Mouse (Mus musculus) hindlimb bud, embryonic 11.5 days (tissue): ENCODE measurements around the gene Slc6a3.

Experiments
- DNase-seq: peaks from one replicate; pipeline ENCODE4 v3.0.0-alpha.2; 2012; ENCODE audit warnings: low read depth, low spot score; ENCODE audit errors: extremely low spot score

Slc6a3 gene

GRCm38 (mm10) chr13:73536403-73536821 is at the start of gene Slc6a3:
Gene Slc6a3, plus strand, starts transcription at chr13:73536747.
- no peak for DNase-seq

DNA sequence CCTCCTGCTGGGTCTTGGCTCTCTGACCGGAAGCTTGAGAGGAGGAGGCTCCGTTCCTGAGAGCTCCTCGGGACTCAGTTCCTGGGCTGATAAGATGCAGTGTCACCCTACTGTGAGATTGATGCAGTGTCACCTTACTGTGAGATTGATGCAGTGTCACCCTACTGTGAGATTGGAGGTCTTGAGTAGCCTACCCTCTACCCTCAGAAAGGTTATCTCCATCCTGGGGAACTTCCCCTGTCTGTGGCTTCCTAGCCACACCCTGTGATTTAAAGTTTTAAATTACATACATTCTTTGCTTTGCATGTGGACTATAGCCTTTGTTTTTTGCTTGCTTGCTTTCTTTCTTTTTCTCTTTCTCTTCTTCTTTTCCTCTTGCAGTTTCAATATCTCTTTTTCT is 48.4 kb upstream of the Slc6a3 start:
- no peak for DNase-seq

- no peak for DNase-seq
These were observed 47.8 kb upstream of the Slc6a3 start for GRCm38 (mm10) chr13:73488707-73489106.

DNA sequence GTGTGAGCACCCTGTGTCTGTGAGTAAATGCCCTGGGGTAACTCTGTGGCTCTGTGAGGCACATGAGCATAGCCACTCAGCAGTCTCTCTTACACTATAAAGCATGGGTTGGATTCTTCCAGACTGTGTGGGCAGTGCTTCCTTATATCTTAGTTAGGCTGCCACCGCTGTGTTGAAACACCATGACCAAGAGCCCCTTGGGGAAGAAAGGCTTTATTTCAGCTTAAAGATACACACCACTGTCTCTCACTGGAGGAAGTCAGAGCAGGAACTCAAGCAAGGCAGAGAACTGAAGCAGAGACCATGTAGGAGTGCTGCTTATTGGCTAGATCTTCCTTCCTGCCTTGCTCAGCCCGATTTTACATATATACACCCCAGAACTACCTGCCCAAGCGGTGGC is 46.6 kb upstream of the Slc6a3 start:
- no peak for DNase-seq

GRCm38 (mm10) chr13:73490564-73491170 is 45.9 kb upstream of the Slc6a3 start:
- no peak for DNase-seq

- no peak for DNase-seq
These were observed 43.4 kb upstream of the Slc6a3 start for GRCm38 (mm10) chr13:73493183-73493582.

DNA sequence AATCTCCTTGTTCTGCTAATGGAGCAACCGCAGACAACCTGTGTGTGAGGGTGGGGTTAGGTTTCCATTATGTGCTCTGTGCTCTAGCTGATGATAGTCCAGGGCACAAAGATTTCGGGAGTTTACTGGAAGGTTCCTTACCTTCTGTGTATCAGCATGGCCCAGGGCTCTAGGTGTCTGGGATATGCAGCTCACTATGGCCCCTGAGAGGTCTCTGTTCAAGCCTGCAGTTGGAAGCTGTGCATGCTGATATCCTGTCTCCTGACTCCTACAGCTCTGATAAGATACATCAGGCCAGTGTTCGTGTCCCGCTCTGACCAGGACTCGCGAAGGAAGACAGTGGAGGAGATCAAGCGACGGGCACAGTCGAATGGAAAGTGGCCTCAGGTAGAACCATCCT is 42.0 kb upstream of the Slc6a3 start:
- DNase-seq, result no peak

- DNase-seq, result no peak
These were observed 40.4 kb upstream of the Slc6a3 start for GRCm38 (mm10) chr13:73496137-73496536.

- no peak for DNase-seq
These were observed 36.5 kb upstream of the Slc6a3 start for GRCm38 (mm10) chr13:73499893-73500604.

DNA sequence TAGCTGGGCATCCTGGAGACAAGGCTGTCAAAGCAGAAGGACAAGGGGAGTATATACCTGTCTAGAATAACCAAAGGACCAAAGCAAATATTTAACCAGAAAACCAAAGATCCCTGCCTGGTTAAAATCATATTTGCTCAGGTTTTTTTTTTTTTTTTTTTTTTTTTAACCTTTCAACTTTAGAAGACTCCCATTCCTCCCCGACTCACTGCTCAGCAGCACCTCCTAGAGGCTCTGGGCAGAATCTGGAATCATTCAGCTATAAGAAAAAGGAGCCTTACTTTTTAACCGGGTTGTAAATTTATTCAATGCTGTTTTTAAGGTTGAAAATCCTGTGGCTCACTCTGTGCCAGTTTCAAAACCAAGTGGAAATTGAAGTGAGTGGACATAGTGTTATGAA is 33.8 kb upstream of the Slc6a3 start:
- DNase-seq, result no peak

DNA sequence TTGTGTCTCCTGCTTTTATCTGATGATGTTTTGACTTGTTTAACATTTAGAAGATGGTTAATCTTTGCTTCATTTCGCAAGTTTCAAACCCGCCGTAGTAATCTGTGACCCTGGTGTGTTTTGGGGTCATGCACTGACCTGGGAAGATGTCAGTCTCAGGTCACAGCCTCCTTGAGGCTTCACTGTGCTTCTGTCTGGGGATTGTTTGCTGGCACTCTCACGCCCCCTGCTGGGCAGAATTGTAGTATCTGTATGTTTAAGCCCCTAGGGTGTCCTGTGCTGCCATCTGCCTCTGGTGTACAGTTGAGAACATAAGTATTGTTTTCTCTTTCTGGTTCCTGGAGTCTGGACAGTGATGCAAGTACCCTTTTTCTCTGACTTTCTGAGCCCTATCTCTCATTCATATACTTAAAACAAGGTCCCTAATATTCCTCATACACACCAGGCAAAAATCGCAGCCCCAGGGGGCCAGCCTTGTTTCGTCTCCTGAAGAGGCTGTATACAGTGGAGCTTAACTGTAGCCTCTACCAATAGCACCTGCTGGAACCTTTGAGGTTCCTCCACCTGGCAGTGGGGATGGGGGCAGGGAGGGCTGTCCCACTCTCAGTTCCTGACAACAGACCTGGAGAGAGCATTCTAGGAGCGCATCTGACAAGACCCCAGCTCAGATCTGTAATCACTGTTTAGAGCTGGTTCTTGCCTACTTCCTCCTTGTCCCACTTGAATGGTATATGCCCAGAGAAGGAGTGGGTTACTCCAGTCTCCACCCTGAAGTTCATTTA is 30.7 kb upstream of the Slc6a3 start:
- peak; percentile 44 for DNase-seq

DNA sequence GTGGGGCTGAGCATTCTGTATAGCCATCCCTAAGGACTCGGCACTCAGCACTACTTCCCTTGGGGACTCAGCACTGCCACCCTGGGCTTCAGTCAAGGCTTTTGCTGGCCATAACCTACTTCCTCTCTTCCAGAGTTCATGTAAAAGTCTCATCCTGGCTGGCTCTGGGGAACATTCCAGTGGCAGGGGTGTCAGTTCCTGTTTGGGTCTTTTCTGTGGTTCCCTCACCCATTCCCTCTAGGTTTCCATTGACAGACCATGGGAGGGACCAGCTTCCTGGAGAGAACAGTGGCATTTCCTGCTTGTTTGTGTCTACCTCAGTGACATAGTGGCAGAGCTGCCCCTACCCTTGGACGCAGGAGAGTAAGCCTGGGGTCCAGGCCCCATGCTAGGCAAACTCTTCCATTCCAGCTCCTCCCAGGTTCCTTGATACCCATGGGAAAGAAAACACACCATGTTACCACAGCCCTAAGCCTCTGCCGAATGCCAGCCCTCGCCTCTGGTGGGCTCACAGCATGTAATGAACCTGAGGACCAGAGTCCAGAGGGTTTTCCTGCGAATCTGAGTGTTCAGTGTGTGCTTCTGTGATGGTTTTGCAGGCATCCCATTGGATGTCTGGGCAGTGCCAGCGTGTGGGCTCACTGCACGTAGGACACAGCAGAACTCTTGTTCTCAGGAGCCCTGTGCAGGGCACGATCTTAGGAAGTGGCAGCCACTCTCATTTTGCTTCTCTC is 27.6 kb upstream of the Slc6a3 start:
- DNase-seq, result no peak

GRCm38 (mm10) chr13:73509869-73510268 is 26.7 kb upstream of the Slc6a3 start:
- DNase-seq, result no peak

DNA sequence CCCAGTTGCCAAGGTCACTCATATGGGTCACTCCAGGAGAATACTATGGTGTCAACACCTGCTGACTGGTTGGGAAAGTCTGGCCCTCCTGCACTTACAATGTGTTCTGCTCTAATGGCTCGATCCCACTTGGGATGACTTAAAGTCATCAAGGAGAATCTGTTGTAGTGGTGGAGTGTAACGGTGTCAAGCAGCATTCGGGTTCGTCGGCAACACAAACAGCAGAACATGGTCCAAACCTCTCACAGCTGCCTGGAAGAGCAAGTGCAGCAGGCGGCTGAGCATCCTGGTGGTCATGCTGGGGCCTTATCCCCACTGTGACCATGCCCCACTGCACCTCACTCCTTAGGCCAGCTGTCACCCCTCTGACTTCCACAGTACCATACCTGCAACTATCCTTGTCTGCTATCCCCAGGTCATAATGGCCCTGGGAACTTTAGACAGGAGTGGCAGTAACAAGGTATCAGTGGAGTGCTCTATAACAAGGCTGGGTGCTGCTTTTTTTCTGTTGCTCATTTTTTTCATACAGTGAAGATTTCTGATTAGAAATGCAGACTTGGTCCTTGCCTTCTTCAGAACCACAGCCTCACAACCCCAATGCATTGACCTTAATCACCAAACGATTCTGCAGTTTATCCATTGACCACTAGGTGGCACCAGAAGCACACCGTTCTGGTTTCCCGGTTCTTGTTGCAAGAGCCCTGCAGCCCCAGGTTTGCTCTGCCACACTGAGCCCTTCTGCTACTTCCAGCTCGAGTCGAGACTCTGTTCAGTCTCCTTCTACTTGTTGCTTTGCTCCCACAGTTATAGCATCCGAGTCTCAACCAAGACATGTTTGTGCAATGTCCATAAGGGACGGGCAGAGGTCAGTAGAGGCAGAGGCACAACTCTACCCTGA is 23.5 kb upstream of the Slc6a3 start:
- peak; percentile 75 for DNase-seq

DNA sequence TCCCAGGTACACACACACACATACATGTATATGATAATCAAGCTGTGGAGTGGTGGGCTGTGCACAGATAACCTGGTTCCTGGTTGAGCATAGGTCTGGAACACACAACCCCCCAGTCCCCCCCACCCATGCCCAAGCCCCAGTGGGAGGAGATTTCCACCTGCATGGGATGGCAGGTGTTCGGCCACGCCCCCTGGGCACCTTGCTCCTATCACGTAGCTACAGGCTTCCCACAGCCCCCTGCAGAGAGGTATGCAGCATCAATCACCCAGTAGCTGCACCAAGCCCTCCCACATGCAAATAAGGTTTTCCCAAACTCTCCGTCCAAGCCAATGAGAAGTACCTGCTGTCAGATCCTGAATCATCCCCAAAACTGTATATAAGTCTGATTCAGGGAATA is 19.7 kb upstream of the Slc6a3 start:
- no peak for DNase-seq

- no peak for DNase-seq
These were observed 2.8 kb upstream of the Slc6a3 start for GRCm38 (mm10) chr13:73533716-73534115.

DNA sequence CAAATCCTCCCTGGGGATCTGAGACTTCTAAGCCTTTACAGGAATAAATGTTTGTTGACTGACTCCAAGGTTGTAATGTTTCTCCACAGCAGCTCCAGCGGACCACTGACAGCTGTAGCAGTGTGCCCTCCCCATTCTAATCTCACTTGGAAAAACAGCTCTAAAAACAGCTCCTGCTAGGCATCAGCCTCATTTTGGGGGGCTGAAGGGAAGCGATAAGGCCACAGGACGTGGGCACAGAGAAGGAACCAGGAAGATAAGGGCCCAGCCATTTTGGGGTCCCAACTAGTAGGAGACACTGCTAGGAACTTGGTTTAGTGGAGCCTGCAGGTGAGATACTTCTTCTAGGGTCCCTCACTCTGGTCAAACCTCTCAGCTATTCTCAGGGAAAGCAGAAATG is 1.3 kb upstream of the Slc6a3 start:
- DNase-seq, result no peak

DNA sequence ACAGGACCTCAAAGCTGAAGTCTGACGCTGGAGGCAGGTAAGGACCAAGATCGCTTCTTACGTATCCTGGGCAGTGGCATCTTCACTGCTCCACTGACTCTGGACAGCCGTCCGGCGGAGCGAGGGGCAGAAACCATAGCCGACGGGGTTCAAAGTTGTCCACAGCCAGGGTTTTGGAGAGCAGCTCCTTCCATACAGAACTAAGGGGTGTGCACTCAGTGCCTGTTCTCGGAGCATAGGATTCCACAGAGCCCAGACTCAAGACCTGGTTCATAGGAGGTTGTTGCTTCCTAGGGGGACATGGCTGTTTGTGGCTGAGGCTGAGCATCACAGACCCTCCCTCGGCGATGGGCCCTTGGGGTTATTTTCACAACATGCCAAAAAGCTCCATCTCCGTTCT is 277 bp downstream of the Slc6a3 start:
- DNase-seq, result no peak

DNA sequence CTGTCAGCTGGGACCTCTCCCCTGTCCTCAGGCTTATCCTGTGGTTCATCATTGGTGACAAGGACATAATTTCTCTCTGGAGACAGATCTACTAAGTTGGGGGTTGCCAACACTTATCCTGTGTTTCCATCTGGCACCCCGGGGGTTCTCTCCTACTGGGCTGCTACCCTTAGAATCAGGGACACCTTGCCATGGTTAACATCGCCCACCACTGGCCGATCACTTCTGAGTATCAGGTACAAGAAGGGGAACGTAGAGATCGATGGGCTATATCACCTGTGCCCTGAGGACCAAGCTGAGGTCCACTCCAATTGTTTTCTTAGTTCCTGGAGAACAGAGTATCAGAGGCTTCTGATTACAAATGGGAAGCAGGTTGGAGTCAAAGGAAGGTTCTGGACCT is 27.7 kb downstream of the Slc6a3 start:
- no peak for DNase-seq

DNA sequence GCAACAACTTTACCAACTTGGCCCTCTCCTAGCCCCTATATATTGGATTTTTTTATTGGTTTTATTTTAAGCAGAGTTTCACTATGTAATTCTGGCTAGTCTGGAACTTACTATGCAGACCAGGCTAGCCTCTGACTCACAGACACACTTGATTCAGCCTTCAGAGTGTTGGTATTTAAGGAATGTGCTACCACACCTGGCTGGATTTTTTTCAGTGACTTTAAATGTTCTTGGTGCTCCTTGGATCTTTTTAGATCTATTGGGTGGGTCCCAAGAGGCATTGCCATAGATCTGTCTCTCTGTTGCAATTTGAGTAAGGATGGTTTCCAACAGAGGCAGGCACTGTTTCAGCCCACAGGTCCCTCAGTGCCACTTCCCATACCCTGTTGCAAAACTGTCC is 38.5 kb downstream of the Slc6a3 start:
- DNase-seq, result no peak
